Mouse (Mus musculus): ENCODE results near the gene Magt1.
"Not testable (repeated sequence)": the region's sequence is repeated elsewhere in the genome, so short reads cannot be mapped to it uniquely, and the experiment has no call there.

Magt1 gene

GRCm38 (mm10) chrX:106011465-106012159, at the start of gene Magt1:
Gene Magt1, minus strand, starts transcription at chrX:106011906.
- DNase-seq (ENCODE audit: low spot score): peak; percentile 88

GRCm38 (mm10) chrX:106048191-106048590, 36.5 kb upstream of the Magt1 start:
- no peak for DNase-seq (ENCODE audit: low spot score)

GRCm38 (mm10) chrX:106045928-106046327, 34.2 kb upstream of the Magt1 start:
- DNase-seq (ENCODE audit: low spot score): no peak

- DNase-seq (ENCODE audit: low spot score): no peak
Observed at GRCm38 (mm10) chrX:106045455-106045854, 33.7 kb upstream of the Magt1 start.

GRCm38 (mm10) chrX:106043863-106044617, 32.3 kb upstream of the Magt1 start:
- no peak for DNase-seq (ENCODE audit: low spot score)

- DNase-seq (ENCODE audit: low spot score): no peak
Observed at GRCm38 (mm10) chrX:106037185-106037752, 25.6 kb upstream of the Magt1 start.

GRCm38 (mm10) chrX:106035727-106036126, 24.0 kb upstream of the Magt1 start:
- DNase-seq (ENCODE audit: low spot score): no peak

GRCm38 (mm10) chrX:106031124-106031523, 19.4 kb upstream of the Magt1 start:
- no peak for DNase-seq (ENCODE audit: low spot score)

- DNase-seq (ENCODE audit: low spot score): no peak
Observed at GRCm38 (mm10) chrX:106030176-106030575, 18.5 kb upstream of the Magt1 start.

GRCm38 (mm10) chrX:106027343-106027674, 15.6 kb upstream of the Magt1 start:
- no peak for DNase-seq (ENCODE audit: low spot score)

GRCm38 (mm10) chrX:106026418-106027342, 15.0 kb upstream of the Magt1 start, which contains the start of gene Atp7a:
Gene Atp7a, plus strand, starts transcription at chrX:106027276.
- DNase-seq (ENCODE audit: low spot score): peak; percentile 90

GRCm38 (mm10) chrX:106017516-106017915, 5.8 kb upstream of the Magt1 start:
- DNase-seq (ENCODE audit: low spot score): no peak

- no peak for DNase-seq (ENCODE audit: low spot score)
Observed at GRCm38 (mm10) chrX:106017102-106017501, 5.4 kb upstream of the Magt1 start.

GRCm38 (mm10) chrX:106015571-106016322, 4.0 kb upstream of the Magt1 start, which contains the start of gene Cox7b:
Gene Cox7b, plus strand, starts transcription at chrX:106015700.
- DNase-seq (ENCODE audit: low spot score): peak; percentile 81

- DNase-seq (ENCODE audit: low spot score): not testable (repeated sequence)
Observed at GRCm38 (mm10) chrX:106014741-106015377, 3.2 kb upstream of the Magt1 start.

- DNase-seq (ENCODE audit: low spot score): peak; percentile 5
Observed at GRCm38 (mm10) chrX:106013217-106013616, 1.5 kb upstream of the Magt1 start.

- DNase-seq (ENCODE audit: low spot score): no peak
Observed at GRCm38 (mm10) chrX:106012559-106012958, 853 bp upstream of the Magt1 start.

- no peak for DNase-seq (ENCODE audit: low spot score)
Observed at GRCm38 (mm10) chrX:106010762-106011161, 944 bp downstream of the Magt1 start.

- DNase-seq (ENCODE audit: low spot score): no peak
Observed at GRCm38 (mm10) chrX:106001605-106002004, 10.1 kb downstream of the Magt1 start.

GRCm38 (mm10) chrX:105957091-105957490, 54.6 kb downstream of the Magt1 start:
- peak; percentile 41 for DNase-seq (ENCODE audit: low spot score)

GRCm38 (mm10) chrX:105953999-105954398, 57.7 kb downstream of the Magt1 start:
- no peak for DNase-seq (ENCODE audit: low spot score)
